Mouse (Mus musculus) kidney, adult 2 months (tissue): ENCODE results near the gene Gp5. TPM values are rescaled to one million over a fixed set of nuclear protein-coding genes. Genes with fewer than 3 reads are reported as not detected.
A peak's percentile ranks its signal among the peaks of the same experiment; 100 is the strongest.

Experiments used
- DNase-seq: peaks from one replicate; pipeline ENCODE4 v3.0.0; 2021
- H3K27ac ChIP-seq: fragments of 200-500 bp; 2 replicates; pipeline ENCODE4 v1.5.1; 2012; ENCODE audit warnings: low read depth, low read length, control low read depth, inconsistent platforms; ENCODE audit not compliant: insufficient read depth
- H3K27me3 ChIP-seq: fragments of 200-500 bp; replicated peaks from 2 replicates; pipeline ENCODE4 v1.6.1; 2012; ENCODE audit warnings: mild to moderate bottlenecking, moderate library complexity, low read length, inconsistent platforms; ENCODE audit not compliant: control insufficient read depth, insufficient read depth
- H3K36me3 ChIP-seq: fragments of 200-500 bp; 2 replicates; pipeline ENCODE4 v1.6.1; 2012; ENCODE audit warnings: mild to moderate bottlenecking, moderate library complexity, low read length, inconsistent platforms; ENCODE audit not compliant: control insufficient read depth, insufficient read depth
- H3K4me1 ChIP-seq: fragments of 200-500 bp; 2 replicates; pipeline ENCODE4 v1.6.1; 2011; ENCODE audit warnings: low read length; ENCODE audit not compliant: control insufficient read depth, insufficient read depth
- H3K4me3 ChIP-seq: fragments of 200-500 bp; 2 replicates; pipeline ENCODE4 v1.5.1; 2011; ENCODE audit warnings: mild to moderate bottlenecking, low read depth, low read length, control low read depth; ENCODE audit not compliant: insufficient read depth
- CTCF ChIP-seq: fragments of 200-500 bp; conservative IDR thresholded peaks from 2 replicates; pipeline ENCODE4 v1.5.1; 2011; ENCODE audit warnings: low read depth, mild to moderate bottlenecking, control low read depth, low read length, moderate library complexity, mixed read lengths; ENCODE audit not compliant: insufficient read depth, insufficient read length
- POLR2A ChIP-seq: fragments of 200-500 bp; IDR thresholded peaks from one replicate; pipeline ENCODE4 v1.6.1; 2011; ENCODE audit warnings: low read depth, low read length, control low read depth
- whole genome bisulfite sequencing: fragments of 180-500 bp; shearing (Covaris S2); methylation state at CpG from one replicate; pipeline ENCODE4 v1.1.7; 2018; 5-methylcytosine and 5-hydroxymethylcytosine counted together
- polyA plus RNA-seq: library from polyadenylated mRNA; depleted of rRNA; stranded (reverse); fragments of >200 nt; gene quantifications from 2 replicates; pipeline ENCODE4 v1.2.3, GENCODE M21; 2012

Gene Gp5
- polyA plus RNA-seq, 1 experiment = 0.14 TPM

GRCm38 (mm10) chr16:30307961-30308615 lies 2.5 kb downstream of the Gp5 start:
- Histone ChIP-seq H3K27ac (no peak overlapping the region), H3K27me3 (no peaks in the 10 kb centered on the region), H3K4me3 (peak overlapping the region; percentile 39), H3K4me1 (peaks cover 3% of the 10 kb centered on the region; the same call in 1 of the 2 replicates), H3K36me3 (no peaks in the 10 kb centered on the region)
- TF ChIP-seq POLR2A (no peak), CTCF (no peak)
- 22% methylated on average over 29 of the region's 29 CpGs for WGBS
- no peak for DNase-seq

GRCm38 (mm10) chr16:30307306-30307705 lies 3.3 kb downstream of the Gp5 start:
- Histone ChIP-seq H3K27ac (no peak overlapping the region), H3K36me3 (no peaks in the 10 kb centered on the region), H3K27me3 (no peaks in the 10 kb centered on the region), H3K4me1 (peaks cover 3% of the 10 kb centered on the region; the same call in 1 of the 2 replicates), H3K4me3 (no peak overlapping the region)
- no peak for DNase-seq
- 70% methylated on average over 12 of the region's 12 CpGs for WGBS
- TF ChIP-seq POLR2A (no peak), CTCF (no peak)

- Histone ChIP-seq H3K4me3 (no peak overlapping the region), H3K4me1 (peaks cover 3% of the 10 kb centered on the region; the same call in 1 of the 2 replicates), H3K27me3 (no peaks in the 10 kb centered on the region), H3K36me3 (no peaks in the 10 kb centered on the region), H3K27ac (no peak overlapping the region)
- no peak for DNase-seq
- TF ChIP-seq POLR2A (no peak), CTCF (no peak)
- 91% methylated on average over 4 of the region's 4 CpGs for WGBS
Measured at GRCm38 (mm10) chr16:30306102-30306501, 4.5 kb downstream of the Gp5 start.

- H3K27me3 ChIP-seq = no peaks in the 10 kb centered on the region
- H3K4me1 ChIP-seq = no peaks in the 10 kb centered on the region
- H3K36me3 ChIP-seq = no peaks in the 10 kb centered on the region
- 31% methylated on average over 5 of the region's 5 CpGs for WGBS
- TF ChIP-seq POLR2A = no peak
- TF ChIP-seq CTCF = no peak
- H3K27ac ChIP-seq = no peak overlapping the region
- DNase-seq = no peak
- H3K4me3 ChIP-seq = no peak overlapping the region
Measured at GRCm38 (mm10) chr16:30304236-30304635, 6.3 kb downstream of the Gp5 start.

GRCm38 (mm10) chr16:30303411-30303810 lies 7.2 kb downstream of the Gp5 start:
- H3K4me3 ChIP-seq = no peak overlapping the region
- TF ChIP-seq CTCF = no peak
- H3K4me1 ChIP-seq = no peaks in the 10 kb centered on the region
- DNase-seq = no peak
- H3K27me3 ChIP-seq = no peaks in the 10 kb centered on the region
- 64% methylated on average over 2 of the region's 2 CpGs for WGBS
- H3K36me3 ChIP-seq = no peaks in the 10 kb centered on the region
- H3K27ac ChIP-seq = no peak overlapping the region

GRCm38 (mm10) chr16:30302686-30303085 lies 7.9 kb downstream of the Gp5 start:
- Histone ChIP-seq H3K27ac (no peak overlapping the region), H3K36me3 (no peaks in the 10 kb centered on the region), H3K4me1 (no peaks in the 10 kb centered on the region), H3K4me3 (no peak overlapping the region), H3K27me3 (no peaks in the 10 kb centered on the region)
- 89% methylated on average over 6 of the region's 6 CpGs for WGBS
- TF ChIP-seq CTCF (no peak), POLR2A (no peak)
- no peak for DNase-seq

GRCm38 (mm10) chr16:30299711-30300277 lies 10.8 kb downstream of the Gp5 start:
- 57% methylated on average over 10 of the region's 10 CpGs for WGBS
- Histone ChIP-seq H3K27ac (no peak overlapping the region), H3K27me3 (no peaks in the 10 kb centered on the region), H3K36me3 (no peaks in the 10 kb centered on the region), H3K4me3 (no peak overlapping the region), H3K4me1 (no peaks in the 10 kb centered on the region)
- no peak for DNase-seq
- TF ChIP-seq CTCF = no peak
